Mouse (Mus musculus): ENCODE measurements around the gene Ccdc61. TPM values are rescaled to one million over a fixed set of nuclear protein-coding genes. Genes with fewer than 3 reads are reported as not detected.

Gene Ccdc61
- total RNA-seq, 1 experiment = 11.8 TPM

DNA sequence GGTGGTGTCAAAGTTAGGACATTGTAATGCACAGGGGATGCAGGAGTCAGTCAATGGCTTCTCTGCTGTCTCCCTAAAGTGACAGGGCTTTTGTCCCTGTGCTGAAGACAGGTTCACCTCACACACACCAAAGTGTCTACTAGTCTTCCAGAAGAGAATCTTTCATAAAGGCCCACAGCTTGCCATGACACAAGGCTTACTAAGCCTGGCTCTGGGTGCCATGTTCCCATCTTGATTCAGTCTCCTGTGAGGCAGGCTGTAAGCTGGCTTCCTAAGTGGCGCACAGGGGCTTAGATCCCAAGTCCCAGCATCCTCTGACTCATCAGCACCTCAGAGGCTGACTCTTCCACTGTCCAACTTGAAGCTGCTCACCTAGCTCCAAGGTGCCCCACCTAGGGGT lies 23.3 kb downstream of the Ccdc61 start:
- Histone ChIP-seq H3K4me1 (ENCODE audit: control insufficient read depth in 2 of 2, insufficient read depth in 2 of 2, low read length in 2 of 2, poor library complexity in 1 of 2) (peaks cover 0 to 8% of the 10 kb centered on the region in 2 experiments; a peak in 1 of 4 replicates), H3K4me3 (ENCODE audit: insufficient read depth in 1 of 2, low read depth in 1 of 2, low read length in 2 of 2, poor library complexity in 1 of 2, severe bottlenecking in 1 of 2) (no peak overlapping the region), H3K9me3 (ENCODE audit: control insufficient read depth, insufficient read depth, low read depth, low read length) (no peaks in the 10 kb centered on the region), H3K27ac (ENCODE audit: insufficient read depth, low read depth, low read length, poor library complexity, severe bottlenecking) (no peak overlapping the region), H3K36me3 (ENCODE audit: control insufficient read depth, insufficient read depth, low read length, poor library complexity, severe bottlenecking) (no peaks in the 10 kb centered on the region; the same call in 1 of the 2 replicates), H3K9ac (ENCODE audit: insufficient read depth, low read depth, low read length, poor library complexity, severe bottlenecking) (no peak overlapping the region)
- no peak for DNase-seq (ENCODE audit: low read depth, low spot score)
- TF ChIP-seq CHD2 (IDR thresholded peaks at IDR 0.05; ENCODE audit: low read depth, low read length) (no peak), ZNF384 (IDR thresholded peaks at IDR 0.05; ENCODE audit: low read depth, low read length) (no peak), HCFC1 (IDR thresholded peaks at IDR 0.05; ENCODE audit: borderline replicate concordance, insufficient read depth, low read length) (no peak), ZC3H11A (IDR thresholded peaks at IDR 0.05; ENCODE audit: borderline replicate concordance, low read depth, low read length) (no peak), MAFK (IDR thresholded peaks at IDR 0.05; ENCODE audit: insufficient read depth, low read depth, low read length) (no peak)
- in situ Hi-C loops (cut with MboI; ENCODE audit: low sequenced_read_pairs in 2 of 2, unreplicated experiment in 2 of 2) = no loop called here

DNA sequence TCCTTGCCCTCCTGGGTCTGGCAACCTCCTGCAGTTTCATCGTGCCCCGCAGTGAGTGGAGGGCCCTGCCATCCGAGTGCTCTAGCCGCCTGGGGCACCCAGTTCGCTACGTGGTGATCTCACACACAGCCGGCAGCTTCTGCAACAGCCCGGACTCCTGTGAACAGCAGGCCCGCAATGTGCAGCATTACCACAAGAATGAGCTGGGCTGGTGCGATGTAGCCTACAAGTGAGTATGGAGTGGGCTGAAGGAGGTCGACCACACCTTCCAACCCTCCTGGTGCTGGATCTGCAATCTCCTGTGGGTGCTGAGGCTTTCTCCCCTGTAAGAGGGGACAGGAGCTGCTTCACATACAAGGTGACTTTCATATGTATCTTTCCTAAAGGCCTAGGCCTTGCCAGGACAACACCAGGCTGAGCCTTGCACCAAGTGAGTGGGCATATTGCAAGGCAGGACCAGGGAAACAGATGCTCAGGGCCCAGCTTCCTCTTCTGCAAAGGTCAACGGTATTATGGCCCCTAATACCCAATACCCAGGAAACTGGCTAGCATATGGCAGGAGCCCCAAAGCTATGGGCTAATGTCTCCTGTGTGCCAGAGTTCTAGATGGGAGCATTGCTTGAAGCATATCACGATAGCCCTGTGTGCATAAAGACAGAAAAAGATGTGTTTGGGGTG lies 25.3 kb downstream of the Ccdc61 start:
- Histone ChIP-seq H3K4me1 (ENCODE audit: control insufficient read depth in 2 of 2, insufficient read depth in 2 of 2, low read length in 2 of 2, poor library complexity in 1 of 2) (peaks cover 0 to 8% of the 10 kb centered on the region in 2 experiments; a peak in 1 of 4 replicates), H3K9ac (ENCODE audit: insufficient read depth, low read depth, low read length, poor library complexity, severe bottlenecking) (peak overlapping the region; percentile 41; the same call in 1 of the 2 replicates), H3K9me3 (ENCODE audit: control insufficient read depth, insufficient read depth, low read depth, low read length) (no peaks in the 10 kb centered on the region), H3K36me3 (ENCODE audit: control insufficient read depth, insufficient read depth, low read length, poor library complexity, severe bottlenecking) (no peaks in the 10 kb centered on the region), H3K27ac (ENCODE audit: insufficient read depth, low read depth, low read length, poor library complexity, severe bottlenecking) (no peak overlapping the region), H3K4me3 (ENCODE audit: insufficient read depth in 1 of 2, low read depth in 1 of 2, low read length in 2 of 2, poor library complexity in 1 of 2, severe bottlenecking in 1 of 2) (peak overlapping the region; percentile 29 to 36; a peak in 3 of 4 replicates)
- in situ Hi-C loops (cut with MboI; ENCODE audit: low sequenced_read_pairs in 2 of 2, unreplicated experiment in 2 of 2) = no loop called here
- TF ChIP-seq CHD2 (IDR thresholded peaks at IDR 0.05; ENCODE audit: low read depth, low read length) = no peak
- TF ChIP-seq HCFC1 (IDR thresholded peaks at IDR 0.05; ENCODE audit: borderline replicate concordance, insufficient read depth, low read length) = no peak
- no peak for TF ChIP-seq ZNF384 (IDR thresholded peaks at IDR 0.05; ENCODE audit: low read depth, low read length)
- TF ChIP-seq ZC3H11A (IDR thresholded peaks at IDR 0.05; ENCODE audit: borderline replicate concordance, low read depth, low read length) = no peak
- TF ChIP-seq MAFK (IDR thresholded peaks at IDR 0.05; ENCODE audit: insufficient read depth, low read depth, low read length) = no peak
- peak; percentile 42 for DNase-seq (ENCODE audit: low read depth, low spot score)

DNA sequence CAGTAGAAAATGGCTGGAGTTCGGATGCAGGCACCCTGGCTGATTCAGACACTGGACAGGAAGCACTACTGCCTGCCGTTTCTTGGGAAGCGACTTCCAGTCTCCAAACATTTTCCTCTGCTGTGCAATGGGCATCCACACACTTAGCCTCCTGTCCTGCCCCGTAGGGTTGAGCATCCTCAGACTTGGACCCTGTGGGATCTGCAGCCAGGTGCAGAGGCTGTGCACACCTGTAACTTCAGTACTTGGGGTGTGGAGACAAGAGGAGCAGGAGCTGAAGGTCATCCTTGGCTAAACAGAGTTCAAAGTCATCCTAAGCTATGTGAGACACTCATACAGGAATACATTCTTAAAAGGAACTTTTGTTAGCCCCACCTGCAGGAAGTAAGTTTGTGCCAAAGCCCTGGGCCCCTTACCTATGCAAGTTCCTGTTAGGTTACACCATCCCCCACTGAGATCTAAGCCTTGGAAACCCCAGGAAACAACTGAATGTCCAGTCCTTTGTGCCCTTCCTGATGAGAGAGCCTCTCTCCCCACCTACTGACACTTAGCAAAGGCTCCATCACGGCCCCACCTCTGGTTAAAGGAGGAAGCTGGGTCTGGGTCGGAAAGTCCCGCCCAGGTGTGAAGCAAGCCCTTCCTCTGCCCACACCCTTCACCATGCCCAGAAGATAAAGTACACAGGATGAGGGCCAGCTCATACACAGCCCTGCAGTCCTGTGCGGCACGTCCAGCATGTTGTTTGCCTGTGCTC lies 26.0 kb downstream of the Ccdc61 start:
- Histone ChIP-seq H3K4me3 (ENCODE audit: insufficient read depth in 1 of 2, low read depth in 1 of 2, low read length in 2 of 2, poor library complexity in 1 of 2, severe bottlenecking in 1 of 2) (peak overlapping the region; percentile 29 to 36; a peak in 3 of 4 replicates), H3K36me3 (ENCODE audit: control insufficient read depth, insufficient read depth, low read length, poor library complexity, severe bottlenecking) (no peaks in the 10 kb centered on the region), H3K27ac (ENCODE audit: insufficient read depth, low read depth, low read length, poor library complexity, severe bottlenecking) (no peak overlapping the region), H3K4me1 (ENCODE audit: control insufficient read depth in 2 of 2, insufficient read depth in 2 of 2, low read length in 2 of 2, poor library complexity in 1 of 2) (peaks cover 0 to 8% of the 10 kb centered on the region in 2 experiments; a peak in 1 of 4 replicates), H3K9ac (ENCODE audit: insufficient read depth, low read depth, low read length, poor library complexity, severe bottlenecking) (peak overlapping the region; percentile 41; the same call in 1 of the 2 replicates), H3K9me3 (ENCODE audit: control insufficient read depth, insufficient read depth, low read depth, low read length) (no peaks in the 10 kb centered on the region)
- TF ChIP-seq MAFK (IDR thresholded peaks at IDR 0.05; ENCODE audit: insufficient read depth, low read depth, low read length) = no peak
- no peak for TF ChIP-seq ZNF384 (IDR thresholded peaks at IDR 0.05; ENCODE audit: low read depth, low read length)
- no peak for TF ChIP-seq CHD2 (IDR thresholded peaks at IDR 0.05; ENCODE audit: low read depth, low read length)
- no peak for TF ChIP-seq HCFC1 (IDR thresholded peaks at IDR 0.05; ENCODE audit: borderline replicate concordance, insufficient read depth, low read length)
- no peak for TF ChIP-seq ZC3H11A (IDR thresholded peaks at IDR 0.05; ENCODE audit: borderline replicate concordance, low read depth, low read length)
- DNase-seq (ENCODE audit: low read depth, low spot score) = peak; percentile 40
- in situ Hi-C loops (cut with MboI; ENCODE audit: low sequenced_read_pairs in 2 of 2, unreplicated experiment in 2 of 2) = no loop called here

DNA sequence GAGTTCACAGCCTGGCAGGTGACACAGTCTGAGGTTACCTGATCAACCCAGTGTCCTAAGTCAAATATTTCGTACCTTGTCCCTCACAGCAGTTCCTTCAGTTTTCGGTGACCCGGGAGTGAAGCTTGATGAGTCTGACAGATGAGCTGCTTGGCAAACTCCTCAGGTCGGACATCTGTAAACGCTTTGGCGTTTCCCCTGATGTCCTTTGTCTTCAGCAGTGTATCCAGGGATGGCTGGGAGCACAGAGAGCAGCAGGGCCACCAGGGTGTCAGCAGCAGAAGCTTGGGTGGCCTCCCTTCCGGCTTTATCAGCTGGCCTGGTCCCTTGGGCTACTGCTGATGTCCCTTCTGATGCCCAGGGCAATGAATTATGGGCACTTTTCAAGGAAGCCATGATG lies 31.5 kb downstream of the Ccdc61 start:
- Histone ChIP-seq H3K27ac (ENCODE audit: insufficient read depth, low read depth, low read length, poor library complexity, severe bottlenecking) (no peak overlapping the region), H3K36me3 (ENCODE audit: control insufficient read depth, insufficient read depth, low read length, poor library complexity, severe bottlenecking) (no peaks in the 10 kb centered on the region), H3K9ac (ENCODE audit: insufficient read depth, low read depth, low read length, poor library complexity, severe bottlenecking) (no peak overlapping the region), H3K9me3 (ENCODE audit: control insufficient read depth, insufficient read depth, low read depth, low read length) (no peaks in the 10 kb centered on the region), H3K4me1 (ENCODE audit: control insufficient read depth in 2 of 2, insufficient read depth in 2 of 2, low read length in 2 of 2, poor library complexity in 1 of 2) (no peaks in the 10 kb centered on the region; a peak in 1 of 4 replicates), H3K4me3 (ENCODE audit: insufficient read depth in 1 of 2, low read depth in 1 of 2, low read length in 2 of 2, poor library complexity in 1 of 2, severe bottlenecking in 1 of 2) (no peak overlapping the region)
- no peak for DNase-seq (ENCODE audit: low read depth, low spot score)
- no peak for TF ChIP-seq ZNF384 (IDR thresholded peaks at IDR 0.05; ENCODE audit: low read depth, low read length)
- no peak for TF ChIP-seq ZC3H11A (IDR thresholded peaks at IDR 0.05; ENCODE audit: borderline replicate concordance, low read depth, low read length)
- TF ChIP-seq CHD2 (IDR thresholded peaks at IDR 0.05; ENCODE audit: low read depth, low read length) = no peak
- in situ Hi-C loops (cut with MboI; ENCODE audit: low sequenced_read_pairs in 2 of 2, unreplicated experiment in 2 of 2) = no loop called here
